Mouse (Mus musculus): ENCODE data around the gene Usp21.

DNA sequence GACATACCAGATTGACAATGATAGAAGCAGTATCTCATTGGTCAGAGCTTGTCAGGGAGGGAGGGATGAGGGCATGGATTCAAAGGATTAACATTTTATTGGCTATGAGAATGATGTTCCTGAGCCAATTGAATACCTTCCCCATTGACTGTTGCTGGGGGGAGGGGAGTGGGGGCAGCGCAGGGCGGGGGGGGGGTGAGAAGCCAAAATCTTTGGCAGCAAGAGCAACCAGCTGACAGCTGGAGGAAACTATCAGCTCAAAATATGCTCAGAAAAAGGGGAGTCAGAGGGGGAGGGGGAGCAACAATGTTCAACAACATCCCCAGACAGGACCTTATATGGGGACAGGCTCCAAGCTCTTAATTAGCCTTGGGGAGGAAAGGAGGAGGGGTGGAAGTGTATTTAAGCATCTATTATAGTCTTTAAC, 24.6 kb downstream of the Usp21 start:
- TF ChIP-seq POLR2A (IDR thresholded peaks at IDR 0.05; ENCODE audit: borderline replicate concordance, extremely low read depth, insufficient read depth, insufficient read length, poor library complexity, severe bottlenecking) (no peak), CTCF (IDR thresholded peaks at IDR 0.05; ENCODE audit: borderline replicate concordance, extremely low read depth, insufficient read depth, insufficient read length) (no peak)
